Mouse (Mus musculus): Measurements from ENCODE around the gene Kmo.

GRCm38 (mm10) chr1:175669456-175669855, 49.3 kb downstream of the Kmo start:
- TF ChIP-seq POLR2A (IDR thresholded peaks at IDR 0.05; ENCODE audit: control insufficient read depth, low read depth, low read length): no peak
- no peak for TF ChIP-seq CTCF (IDR thresholded peaks at IDR 0.05; ENCODE audit: control insufficient read depth, insufficient read depth, insufficient replicate concordance, low read depth, low read length)
